Mouse (Mus musculus) urinary bladder, adult 18-20 months (tissue): ENCODE results near the gene Zrsr2.

Experiments
- DNase-seq, 2 experiments: peaks; one replicate each; pipeline ENCODE4 v3.0.0; 2022; ENCODE audit warnings: low spot score in 2 of 2, mixed read lengths in 2 of 2

The Zrsr2 gene

GRCm38 (mm10) chrX:163958467-163958875 lies at the start of gene Zrsr2:
TSS of gene Zrsr2 (minus strand) at chrX:163958661.
- DNase-seq = peak; percentile 70 to 72

GRCm38 (mm10) chrX:164004809-164005208 lies 46.3 kb upstream of the Zrsr2 start:
- no peak for DNase-seq

- no peak for DNase-seq
Observed at GRCm38 (mm10) chrX:163999848-164000247, 41.4 kb upstream of the Zrsr2 start.

- DNase-seq = no peak
Observed at GRCm38 (mm10) chrX:163996754-163997153, 38.3 kb upstream of the Zrsr2 start.

GRCm38 (mm10) chrX:163987718-163988374 lies 29.4 kb upstream of the Zrsr2 start:
- no peak for DNase-seq

- no peak for DNase-seq
Observed at GRCm38 (mm10) chrX:163982129-163982528, 23.7 kb upstream of the Zrsr2 start.

- no peak for DNase-seq
Observed at GRCm38 (mm10) chrX:163981500-163981899, 23.0 kb upstream of the Zrsr2 start.

GRCm38 (mm10) chrX:163981092-163981491 lies 22.6 kb upstream of the Zrsr2 start:
- no peak for DNase-seq

GRCm38 (mm10) chrX:163957803-163958466 lies 526 bp downstream of the Zrsr2 start:
- DNase-seq = peak; percentile 18 to 42

- no peak for DNase-seq
Observed at GRCm38 (mm10) chrX:163957381-163957780, 1.1 kb downstream of the Zrsr2 start.

- DNase-seq = no peak
Observed at GRCm38 (mm10) chrX:163951618-163952017, 6.8 kb downstream of the Zrsr2 start.

GRCm38 (mm10) chrX:163944381-163944780 lies 14.1 kb downstream of the Zrsr2 start:
- DNase-seq = no peak

- DNase-seq = peak in 1 of 2 experiments; percentile 8
Observed at GRCm38 (mm10) chrX:163938587-163938986, 19.9 kb downstream of the Zrsr2 start.

GRCm38 (mm10) chrX:163934731-163935130 lies 23.7 kb downstream of the Zrsr2 start:
- DNase-seq = no peak

GRCm38 (mm10) chrX:163929550-163929949 lies 28.9 kb downstream of the Zrsr2 start:
- DNase-seq = no peak

- no peak for DNase-seq
Observed at GRCm38 (mm10) chrX:163912791-163913190, 45.7 kb downstream of the Zrsr2 start.

- peak in 1 of 2 experiments; percentile 37 for DNase-seq
Observed at GRCm38 (mm10) chrX:163909381-163909780, 49.1 kb downstream of the Zrsr2 start.

- DNase-seq = peak; percentile 76 to 91
Observed at GRCm38 (mm10) chrX:163908337-163909250, 49.9 kb downstream of the Zrsr2 start, which contains the start of gene Ap1s2. TSS of gene Ap1s2 (plus strand) at chrX:163909017.

GRCm38 (mm10) chrX:163908003-163908336 lies 50.5 kb downstream of the Zrsr2 start:
- DNase-seq = no peak

- no peak for DNase-seq
Observed at GRCm38 (mm10) chrX:163906861-163907260, 51.6 kb downstream of the Zrsr2 start.

GRCm38 (mm10) chrX:163899431-163900020 lies 58.9 kb downstream of the Zrsr2 start:
- DNase-seq = no peak

GRCm38 (mm10) chrX:163897354-163897753 lies 61.1 kb downstream of the Zrsr2 start:
- DNase-seq = no peak
